Mouse (Mus musculus) spleen, adult 2 months (tissue): ENCODE results near the gene Prr5l. TPM values are rescaled to one million over a fixed set of nuclear protein-coding genes. Genes with fewer than 3 reads are reported as not detected.
A peak's percentile ranks its signal among the peaks of the same experiment; 100 is the strongest.

ENCODE experiments used
- DNase-seq, 2 experiments: peaks; one replicate each; pipeline versions ENCODE4 v3.0.0 to v3.0.0-alpha.2; 2012 to 2021; ENCODE audit warnings: low spot score in 2 of 2, low read depth in 1 of 2
- H3K27ac ChIP-seq: fragments of 200-500 bp; 2 replicates; pipeline ENCODE4 v1.5.1; 2012; ENCODE audit warnings: low read length, inconsistent platforms; ENCODE audit not compliant: insufficient read depth
- H3K27me3 ChIP-seq: fragments of 200-500 bp; 2 replicates; pipeline ENCODE4 v1.6.1; 2012; ENCODE audit warnings: mild to moderate bottlenecking, moderate library complexity, low read length, inconsistent platforms; ENCODE audit not compliant: control insufficient read depth, insufficient read depth
- H3K36me3 ChIP-seq: fragments of 200-500 bp; 2 replicates; pipeline ENCODE4 v1.6.1; 2012; ENCODE audit warnings: mild to moderate bottlenecking, low read length, inconsistent platforms; ENCODE audit not compliant: control insufficient read depth, insufficient read depth
- H3K4me1 ChIP-seq: fragments of 200-500 bp; 2 replicates; pipeline ENCODE4 v1.6.1; 2011; ENCODE audit warnings: inconsistent platforms; ENCODE audit not compliant: control insufficient read depth, insufficient read depth, insufficient read length
- H3K4me3 ChIP-seq: fragments of 200-500 bp; 2 replicates; pipeline ENCODE4 v1.5.1; 2011; ENCODE audit warnings: mild to moderate bottlenecking, inconsistent platforms; ENCODE audit not compliant: insufficient read depth, insufficient read length; ENCODE audit errors: extremely low read depth
- CTCF ChIP-seq: fragments of 200-500 bp; IDR thresholded peaks from 2 replicates; pipeline ENCODE4 v1.5.1; 2011; ENCODE audit warnings: mild to moderate bottlenecking, inconsistent platforms; ENCODE audit not compliant: insufficient read depth, insufficient read length, insufficient replicate concordance; ENCODE audit errors: extremely low read depth
- POLR2A ChIP-seq: fragments of 200-500 bp; IDR thresholded peaks from 2 replicates; pipeline ENCODE4 v1.6.1; 2011; ENCODE audit warnings: low read depth, low read length, inconsistent platforms
- WGBS: fragments of 180-500 bp; shearing (Covaris S2); methylation state at CpG from one replicate; pipeline ENCODE4 v1.1.7; 2018; 5-methylcytosine and 5-hydroxymethylcytosine counted together
- polyA plus RNA-seq: library from polyadenylated mRNA; depleted of rRNA; stranded (reverse); fragments of >200 nt; gene quantifications from 2 replicates; pipeline ENCODE4 v1.2.3, GENCODE M21; 2012

The Prr5l gene
- polyA plus RNA-seq, 1 experiment, result 6.1 TPM

- peak in 1 of 2 experiments; percentile 19 for DNase-seq
These were observed 126.6 kb downstream of the Prr5l start for GRCm38 (mm10) chr2:101756069-101756753.

DNA sequence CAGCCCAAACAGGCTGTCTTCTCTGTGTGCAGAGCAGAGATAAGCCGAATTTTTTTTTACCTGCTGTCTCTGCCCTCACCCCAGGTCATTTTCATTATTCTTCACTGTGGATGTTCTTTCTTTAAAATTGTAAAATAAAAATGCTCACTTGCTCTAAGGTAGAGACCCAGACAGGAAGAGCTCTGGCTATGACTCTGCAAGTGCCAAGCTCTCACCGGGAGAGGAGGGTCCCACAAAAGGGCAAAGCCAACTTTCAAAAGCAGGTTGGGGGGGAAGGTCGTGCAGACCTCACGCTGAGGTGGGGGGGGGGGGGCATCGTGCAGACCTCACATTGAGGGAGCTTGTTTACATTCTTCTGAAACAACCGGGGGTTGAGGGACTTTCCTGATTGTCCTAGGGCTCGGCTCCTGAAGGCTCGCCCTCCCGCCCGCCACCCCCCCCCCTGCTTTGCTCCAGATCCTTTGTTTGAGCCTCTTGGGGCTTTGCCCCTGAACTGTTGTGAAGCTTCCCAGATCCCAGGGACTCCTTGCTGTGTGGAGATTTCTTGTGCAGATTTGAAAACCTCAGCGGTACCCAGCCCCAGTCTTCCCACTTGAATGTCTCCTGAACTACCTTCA is 127.8 kb downstream of the Prr5l start:
- no peak for TF ChIP-seq POLR2A
- TF ChIP-seq CTCF, result no peak
- 14% methylated on average over 11 of the region's 11 CpGs for WGBS
- no peak for DNase-seq
- Histone ChIP-seq H3K36me3 (no peaks in the 10 kb centered on the region), H3K27me3 (no peaks in the 10 kb centered on the region), H3K4me3 (no peak overlapping the region), H3K27ac (peak overlapping the region; percentile 29; the same call in 1 of the 2 replicates), H3K4me1 (peaks cover 13% of the 10 kb centered on the region; the same call in 1 of the 2 replicates)

More at GRCm38 (mm10) chr2:101756069-101756753, 126.6 kb downstream of the Prr5l start:
- WGBS, result 16% methylated on average over 7 of the region's 7 CpGs
- no peak for TF ChIP-seq CTCF
- no peak for TF ChIP-seq POLR2A
- H3K27me3 ChIP-seq, result no peaks in the 10 kb centered on the region
- no peak overlapping the region for H3K4me3 ChIP-seq
- 0 out of 2 replicates have a peak overlapping the region, but pooled peaks have one; percentile 10 for H3K27ac ChIP-seq
- no peaks in the 10 kb centered on the region for H3K36me3 ChIP-seq
- peaks cover 13% of the 10 kb centered on the region; the same call in 1 of the 2 replicates for H3K4me1 ChIP-seq

- WGBS, result 56% methylated on average over 4 of the region's 4 CpGs
- no peak overlapping the region for H3K4me3 ChIP-seq
- H3K36me3 ChIP-seq, result no peaks in the 10 kb centered on the region
- DNase-seq, result no peak
- no peaks in the 10 kb centered on the region for H3K27me3 ChIP-seq
- peaks cover 13% of the 10 kb centered on the region; the same call in 1 of the 2 replicates for H3K4me1 ChIP-seq
- H3K27ac ChIP-seq, result no peak overlapping the region
- TF ChIP-seq CTCF, result no peak
- no peak for TF ChIP-seq POLR2A
These were observed 128.4 kb downstream of the Prr5l start for GRCm38 (mm10) chr2:101754428-101754827.

DNA sequence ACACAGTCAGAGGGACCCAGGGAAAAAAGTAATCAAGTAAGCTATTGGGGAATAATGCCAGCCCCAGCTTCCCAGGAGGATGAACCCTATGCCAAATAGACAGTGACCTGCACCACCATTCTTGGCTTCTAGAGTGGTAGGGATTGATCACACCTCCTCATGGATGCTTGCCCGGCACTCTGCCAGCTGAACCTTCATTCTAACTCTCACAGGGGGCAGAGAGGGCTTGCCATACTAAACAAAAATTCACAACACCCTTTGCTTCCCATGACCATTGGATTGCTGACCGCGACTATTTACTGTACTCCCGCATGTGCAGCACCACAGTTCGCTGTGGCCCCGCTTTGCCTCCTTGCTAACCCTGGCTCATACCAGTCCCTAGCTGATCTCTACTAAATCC is 129.8 kb downstream of the Prr5l start:
- Histone ChIP-seq H3K4me3 (no peak overlapping the region), H3K4me1 (peaks cover 13% of the 10 kb centered on the region; the same call in 1 of the 2 replicates), H3K27ac (no peak overlapping the region), H3K36me3 (no peaks in the 10 kb centered on the region), H3K27me3 (no peaks in the 10 kb centered on the region)
- no peak for DNase-seq
- WGBS, result 96% methylated on average over 6 of the region's 6 CpGs
- TF ChIP-seq CTCF, result no peak
- no peak for TF ChIP-seq POLR2A

DNA sequence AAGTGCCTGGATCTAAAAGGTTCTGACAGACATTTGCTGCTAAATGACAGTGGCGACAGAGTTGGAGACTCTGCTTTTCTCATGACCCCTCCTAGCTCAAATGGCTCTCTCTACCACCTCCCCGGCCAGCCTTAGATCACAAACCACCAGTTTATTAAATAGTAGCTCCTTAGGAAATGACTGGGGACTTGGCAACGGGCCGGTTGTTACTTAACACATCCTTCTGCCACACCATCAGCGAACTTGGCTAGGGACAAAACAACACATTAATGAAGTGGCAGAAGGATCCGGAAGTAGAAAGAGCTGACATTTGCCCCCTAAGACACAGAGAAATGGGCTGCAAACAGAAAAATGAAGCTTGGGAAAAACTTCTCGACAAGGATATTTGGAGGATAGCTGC is 130.4 kb downstream of the Prr5l start:
- 60% methylated on average over 7 of the region's 7 CpGs for WGBS
- H3K36me3 ChIP-seq, result no peaks in the 10 kb centered on the region
- H3K27me3 ChIP-seq, result no peaks in the 10 kb centered on the region
- no peak for DNase-seq
- peaks cover 13% of the 10 kb centered on the region; the same call in 1 of the 2 replicates for H3K4me1 ChIP-seq
- no peak overlapping the region for H3K27ac ChIP-seq
- TF ChIP-seq CTCF, result no peak
- TF ChIP-seq POLR2A, result no peak
- H3K4me3 ChIP-seq, result no peak overlapping the region

DNA sequence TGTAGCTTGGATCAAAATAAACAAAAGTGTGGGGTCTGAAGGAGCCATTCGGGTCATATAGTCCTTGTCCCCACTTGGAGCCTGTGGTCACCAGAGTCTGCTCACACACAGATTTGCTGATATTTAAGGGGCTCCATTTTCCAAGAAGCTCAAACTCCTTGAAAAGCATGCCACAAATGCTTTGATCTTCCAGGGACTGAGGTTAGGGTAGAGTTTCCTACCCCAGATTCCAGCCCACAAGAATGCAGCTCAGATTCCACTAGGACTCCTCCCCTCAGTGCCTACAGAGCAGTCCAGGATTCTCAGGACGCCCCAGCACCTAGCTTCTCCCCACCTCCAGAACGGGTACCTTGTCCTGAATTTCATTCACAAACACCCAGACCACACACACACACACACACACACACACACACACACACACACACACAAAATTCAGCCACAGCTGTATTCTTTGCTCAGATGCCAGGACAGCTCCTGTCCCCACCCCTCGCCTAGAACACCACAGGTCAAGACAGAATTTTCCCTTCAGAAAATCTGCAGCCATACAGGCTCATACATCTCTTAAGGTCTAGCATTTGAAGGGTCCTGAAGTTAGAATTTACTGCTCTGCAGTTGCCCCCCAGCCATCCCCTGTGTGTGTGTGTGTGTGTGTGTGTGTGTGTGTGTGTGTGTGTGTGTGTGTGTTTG is 131.4 kb downstream of the Prr5l start:
- no peaks in the 10 kb centered on the region for H3K27me3 ChIP-seq
- DNase-seq, result no peak
- peaks cover 8% of the 10 kb centered on the region; the same call in 1 of the 2 replicates for H3K4me1 ChIP-seq
- 0 out of 2 replicates have a peak overlapping the region, but pooled peaks have one; percentile 15 for H3K27ac ChIP-seq
- 79% methylated on average over 4 of the region's 4 CpGs for WGBS
- TF ChIP-seq POLR2A (no peak), CTCF (no peak)
- H3K36me3 ChIP-seq, result no peaks in the 10 kb centered on the region
- H3K4me3 ChIP-seq, result no peak overlapping the region
